Mouse (Mus musculus) fibroblast of lung, adult 2 months (primary cell): ENCODE measurements at regions not wholly inside any gene's neighbourhood (a gene's known extent, or its start where the extent isn't known, plus 50 kb on each side); places are given as distances from the start of the nearest gene placed in this dataset.

Experiments used
- DNase-seq: peaks from one replicate; pipeline ENCODE4 v3.0.0-alpha.2; 2011; ENCODE audit warnings: low read depth

GRCm38 (mm10) chr3:19747361-19747760 is 118.9 kb upstream of the 1700064H15Rik start:
- no peak for DNase-seq

DNA sequence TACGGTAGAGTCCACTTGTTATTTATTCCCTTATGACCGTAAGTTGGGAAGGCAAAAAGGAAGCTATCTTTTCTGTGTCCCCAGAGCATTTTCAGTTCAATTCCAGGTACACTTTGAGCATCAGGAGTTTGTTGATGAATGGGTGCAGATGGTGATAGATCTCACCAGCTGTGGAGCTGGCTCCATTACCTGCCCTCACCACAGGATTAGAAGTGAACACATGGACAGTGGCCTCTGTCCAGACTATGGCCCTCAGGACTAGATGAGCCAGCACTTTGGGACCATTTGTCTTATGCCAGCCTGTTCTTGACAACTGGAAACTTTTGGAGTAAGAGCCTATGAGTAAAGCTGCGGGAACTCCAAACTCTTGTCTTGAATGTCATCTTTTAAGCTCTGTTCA is 123.5 kb upstream of the 1700064H15Rik start:
- DNase-seq, result no peak

- no peak for DNase-seq
Measured at GRCm38 (mm10) chr3:19754011-19754410, 125.5 kb upstream of the 1700064H15Rik start.

DNA sequence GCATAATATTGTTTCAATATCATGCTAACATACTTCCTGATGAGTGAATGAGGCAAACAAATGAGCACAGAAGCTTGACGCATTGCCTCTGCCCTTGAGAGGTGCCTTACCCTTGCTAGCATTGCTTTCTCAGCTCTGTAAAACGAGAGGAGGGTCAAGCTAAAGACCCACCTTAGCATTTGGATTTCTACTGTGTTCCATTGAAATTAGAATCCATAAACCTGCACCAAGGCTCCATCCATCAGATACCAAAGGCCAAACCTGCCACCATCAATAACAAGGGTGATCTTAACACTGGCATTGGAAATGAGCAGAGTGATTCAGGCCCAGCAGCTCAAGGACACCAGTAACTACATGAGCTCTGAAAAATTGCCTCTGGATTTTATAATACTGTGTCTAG is 126.2 kb upstream of the 1700064H15Rik start:
- no peak for DNase-seq

DNA sequence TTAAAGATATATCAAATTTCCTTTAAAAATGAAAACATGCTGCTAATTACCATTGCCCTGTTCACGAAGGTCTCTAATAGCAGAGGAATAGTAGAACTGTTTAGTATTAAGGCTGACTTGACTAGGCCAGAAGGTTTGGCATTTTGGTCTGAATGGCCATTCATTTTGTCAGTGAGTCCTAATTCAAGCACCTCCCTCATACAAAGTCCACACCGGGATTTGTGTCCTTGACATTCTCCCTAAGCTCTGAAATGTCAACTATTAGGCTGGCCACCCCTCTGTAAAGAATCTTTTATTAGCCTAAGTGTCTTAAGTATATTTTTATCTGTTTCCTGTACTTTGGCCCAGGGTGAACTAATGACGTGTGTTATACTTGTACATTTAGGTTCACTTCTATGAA is 126.7 kb upstream of the 1700064H15Rik start:
- DNase-seq, result no peak

GRCm38 (mm10) chr3:19798543-19799106 is 158.2 kb upstream of the Cp start:
- DNase-seq, result no peak

DNA sequence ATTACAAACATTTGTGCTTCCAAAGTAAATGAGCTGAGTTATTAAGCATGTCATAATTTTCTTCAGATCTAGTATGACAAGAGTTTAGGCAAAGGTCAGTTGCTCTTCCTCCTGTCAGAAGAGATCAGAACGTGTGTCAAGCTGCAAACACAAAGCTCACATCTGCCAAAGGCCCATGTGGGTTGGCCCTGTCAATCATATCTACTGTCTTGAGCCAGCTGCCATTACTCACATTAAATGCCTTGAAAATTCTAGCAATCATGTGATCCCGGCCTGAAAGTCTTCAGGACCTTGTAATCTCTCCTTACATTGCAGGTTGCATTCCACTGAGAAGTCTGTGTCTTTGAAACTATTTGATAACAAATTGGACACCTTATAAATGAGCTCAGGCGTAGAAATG is 146.8 kb upstream of the Cp start:
- DNase-seq, result no peak

DNA sequence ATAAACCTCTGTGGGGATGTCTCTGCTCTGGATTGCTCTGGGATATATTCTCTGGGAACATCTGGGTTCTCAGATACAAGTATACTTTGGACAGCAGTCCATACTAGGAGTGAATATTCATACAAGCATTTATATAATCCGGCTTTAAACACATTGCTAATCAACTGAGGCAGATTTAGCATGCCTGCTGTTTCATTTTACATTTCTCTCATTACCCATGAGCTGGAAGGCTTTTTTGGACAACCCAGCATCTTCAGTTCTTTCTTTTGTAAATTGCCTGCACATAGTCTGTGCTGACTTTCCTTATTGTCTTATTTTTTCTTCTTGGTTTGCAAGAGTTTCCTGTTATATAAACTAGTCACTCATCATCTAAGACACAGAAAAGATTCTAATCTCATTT is 131.9 kb upstream of the Cp start:
- DNase-seq, result no peak

DNA sequence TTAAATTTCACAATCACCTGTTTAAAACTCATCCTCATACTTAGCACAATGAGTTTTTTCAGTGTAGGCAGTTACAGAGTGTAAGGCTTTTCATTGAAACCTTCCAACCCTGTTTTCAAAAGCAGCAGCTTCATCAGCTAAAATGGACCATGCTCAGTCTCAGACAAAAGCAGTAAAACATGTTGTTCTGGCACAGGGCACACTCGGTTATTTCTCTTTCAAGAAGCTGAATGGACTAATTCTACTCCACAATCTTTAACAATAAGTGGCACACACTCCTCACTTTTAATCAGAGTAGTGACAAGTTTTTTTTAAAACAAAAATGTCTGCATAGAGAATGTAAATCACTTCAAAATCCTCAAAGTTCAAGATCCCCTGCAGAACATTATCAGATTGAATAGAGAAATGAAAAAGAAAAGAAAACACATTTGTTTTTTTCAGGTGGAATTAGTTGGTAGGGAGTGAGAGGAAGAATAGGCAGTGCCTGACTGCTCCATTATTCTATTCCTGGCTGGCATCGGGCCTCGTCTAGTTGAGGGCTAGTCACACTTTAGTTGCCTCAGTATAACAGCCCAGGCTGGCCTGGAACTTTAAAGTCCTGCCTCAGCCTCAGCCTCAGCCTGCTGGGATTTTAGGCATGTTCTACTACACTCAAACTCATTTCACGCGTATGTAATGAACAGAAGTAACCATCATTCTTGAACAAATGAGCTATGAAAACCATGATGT is 128.2 kb upstream of the Cp start:
- no peak for DNase-seq

- DNase-seq, result no peak
Measured at GRCm38 (mm10) chr3:19829752-19830151, 127.1 kb upstream of the Cp start.

- no peak for DNase-seq
Measured at GRCm38 (mm10) chr3:19848031-19848735, 108.7 kb upstream of the Cp start.

DNA sequence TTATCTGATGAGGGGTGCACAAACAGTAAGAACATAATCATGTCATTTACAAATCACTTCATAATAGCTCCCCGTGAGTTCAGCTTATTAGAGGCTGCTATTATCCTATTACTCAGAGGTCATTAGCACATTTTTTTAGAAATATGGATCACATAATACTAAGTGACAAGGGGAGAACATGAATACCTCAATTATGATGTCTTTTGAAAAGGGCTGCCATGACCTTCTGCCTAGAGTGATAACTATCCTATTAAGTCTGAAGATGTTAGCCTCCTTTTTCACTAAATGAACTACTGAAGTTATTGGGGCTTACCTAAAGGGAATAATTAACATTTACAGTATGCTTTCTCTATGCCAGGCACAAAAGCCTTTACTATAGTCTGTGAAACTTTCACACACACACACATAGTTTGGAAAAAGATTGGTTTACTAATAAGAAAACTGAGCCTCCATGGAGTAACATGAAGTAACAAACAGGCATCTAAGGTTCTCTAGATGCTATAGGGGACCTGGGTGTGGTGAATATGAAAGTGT is 108.1 kb upstream of the Cp start:
- no peak for DNase-seq

DNA sequence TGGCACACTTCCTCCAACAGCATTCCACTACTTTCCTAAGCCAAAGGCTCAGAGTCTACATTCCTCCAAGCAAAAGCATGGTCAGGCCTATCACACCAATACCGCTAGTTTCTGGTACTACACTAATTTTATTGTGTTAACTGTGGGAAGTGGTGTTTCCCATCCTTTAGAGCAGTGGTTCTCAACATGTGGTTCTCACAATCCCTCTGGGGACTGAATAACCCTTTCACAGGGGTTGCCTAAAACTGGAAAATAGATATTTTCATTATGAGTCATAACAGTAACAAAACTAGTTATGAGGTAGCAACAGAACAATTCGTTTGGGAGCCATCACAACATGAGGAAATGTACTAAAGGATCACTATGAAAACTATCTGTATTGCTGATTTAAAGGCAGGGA is 74.2 kb upstream of the Cp start:
- DNase-seq, result peak; percentile 14

GRCm38 (mm10) chr3:19888405-19888804 is 68.4 kb upstream of the Cp start:
- no peak for DNase-seq

DNA sequence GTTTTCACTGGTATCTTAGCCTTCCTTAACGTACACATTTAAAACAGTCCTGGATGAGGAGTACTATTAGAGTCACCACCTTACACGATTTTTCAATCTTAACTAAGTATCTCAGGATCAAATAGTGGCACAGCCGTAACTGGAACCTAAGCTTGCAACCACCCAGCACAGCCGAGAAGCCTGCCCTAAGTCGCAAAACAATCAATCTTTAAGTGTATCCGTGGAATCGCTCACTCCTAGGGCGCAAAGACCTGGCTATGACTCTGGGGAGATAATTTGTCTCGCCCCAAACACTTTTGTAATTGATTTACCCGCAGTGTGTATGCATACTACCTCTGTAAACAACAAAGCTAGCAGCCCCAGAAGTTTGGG is 62.6 kb upstream of the Cp start:
- no peak for DNase-seq

DNA sequence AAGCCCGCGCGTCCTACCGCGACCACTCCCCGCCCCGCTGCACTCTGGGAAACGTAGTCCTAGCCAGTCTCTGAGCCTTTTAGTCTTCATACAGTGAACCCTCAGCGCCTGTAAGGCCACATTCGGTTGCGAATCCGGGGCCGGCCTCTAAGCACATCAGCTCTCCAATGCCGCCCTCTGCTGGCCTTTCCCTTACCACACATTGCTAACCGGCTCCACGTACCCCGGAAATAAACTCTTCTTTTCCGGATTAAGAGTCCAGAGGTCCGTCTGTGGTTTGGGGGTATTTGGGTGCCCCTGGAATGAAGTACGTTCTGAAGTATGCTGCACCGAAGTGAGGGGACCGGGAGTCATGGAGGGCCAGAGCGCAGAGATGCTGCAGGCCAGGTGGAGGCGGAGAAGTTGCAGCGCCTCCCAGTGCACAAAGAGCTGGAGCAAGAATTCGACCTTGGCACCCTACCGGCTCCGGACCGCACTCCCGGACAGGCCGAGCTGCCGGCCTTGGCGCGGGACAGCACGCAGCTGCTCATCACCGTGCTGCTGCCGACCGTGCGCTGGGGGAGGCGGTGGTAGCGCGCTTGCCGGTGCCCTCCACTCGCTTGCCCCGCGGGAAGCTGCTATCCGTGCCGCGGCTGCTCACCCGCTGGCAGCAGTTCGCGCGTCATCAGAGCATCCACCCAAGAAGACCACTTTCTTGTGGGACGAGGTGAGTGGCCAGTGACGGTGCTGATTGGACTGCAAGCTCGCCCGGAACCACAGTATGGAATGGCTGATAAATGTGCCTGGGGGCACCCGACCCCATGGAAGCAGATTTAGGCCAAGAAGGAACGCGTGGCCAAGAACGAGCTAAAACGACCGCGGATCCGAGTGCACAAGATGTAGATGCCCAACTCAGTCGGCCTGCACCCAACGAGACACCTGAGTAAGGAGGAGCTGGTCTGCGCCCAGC is 62.0 kb upstream of the Cp start:
- DNase-seq, result peak; percentile 89

DNA sequence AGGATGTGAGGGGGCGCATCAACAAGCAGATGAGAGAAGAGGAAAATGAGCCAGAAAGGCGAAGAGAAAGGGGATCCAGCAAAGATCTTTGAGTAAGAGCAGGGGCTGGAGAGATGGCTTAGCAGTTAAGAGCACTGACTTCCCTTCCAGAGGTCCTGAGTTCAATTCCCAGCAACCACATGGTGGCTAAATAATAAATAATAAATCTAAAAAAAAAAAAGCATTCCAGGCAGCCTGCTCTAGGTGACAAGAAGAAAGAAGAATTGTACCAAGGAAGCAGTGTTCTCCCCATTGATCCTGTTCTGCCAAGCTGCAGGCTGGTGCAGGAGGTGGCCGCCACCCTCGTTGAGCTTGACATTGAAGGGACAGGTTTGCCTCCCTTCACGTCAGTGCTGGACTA is 61.1 kb upstream of the Cp start:
- no peak for DNase-seq

- DNase-seq, result no peak
Measured at GRCm38 (mm10) chr3:19897140-19897539, 59.7 kb upstream of the Cp start.

GRCm38 (mm10) chr3:19902226-19902625 is 54.6 kb upstream of the Cp start:
- DNase-seq, result no peak

DNA sequence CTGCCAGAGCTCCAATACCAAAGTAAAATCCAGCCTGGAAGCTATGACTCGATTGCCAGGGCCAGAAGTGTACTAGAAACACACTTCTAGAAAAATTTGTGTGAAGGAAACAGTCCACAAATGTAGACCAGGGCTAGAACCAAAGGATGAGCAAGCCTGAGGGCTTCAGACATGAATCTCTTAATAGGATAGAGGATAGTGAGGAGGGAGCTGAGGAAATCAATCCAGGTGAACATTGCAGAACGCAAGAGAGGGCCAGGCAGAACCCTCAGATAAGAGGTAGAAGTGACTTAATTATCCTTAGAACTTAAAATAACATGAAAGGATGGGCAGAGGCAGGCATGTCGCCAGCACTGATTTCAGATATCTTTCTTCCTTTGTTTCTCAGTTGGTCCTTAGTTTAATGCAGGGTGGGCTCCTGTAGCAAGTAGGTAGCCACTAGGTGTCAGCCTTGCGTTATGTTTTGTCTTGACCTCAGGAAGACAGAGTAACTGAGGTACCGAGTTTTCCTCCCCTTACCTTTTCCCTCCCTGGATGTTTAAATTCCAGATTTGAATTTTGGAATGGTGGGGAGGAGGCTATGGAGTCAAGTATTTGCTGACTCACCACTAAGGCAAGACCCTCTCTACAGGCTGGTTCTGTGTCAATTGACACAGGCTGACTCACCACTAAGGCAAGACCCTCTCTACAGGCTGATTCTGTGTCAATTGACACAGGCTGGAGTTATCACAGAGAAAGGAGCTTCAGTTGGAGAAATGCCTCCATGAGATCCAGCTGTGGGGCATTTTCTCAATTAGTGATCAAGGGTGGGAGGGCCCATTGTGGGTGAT is 52.2 kb upstream of the Cp start:
- DNase-seq, result peak; percentile 15
